Mouse (Mus musculus) macrophage (primary cell): Measurements from ENCODE around the gene Rnf212b. TPM values are rescaled to one million over a fixed set of nuclear protein-coding genes. Genes with fewer than 3 reads are reported as not detected.

Experiments
- H3K27ac ChIP-seq: fragments of 350-480 bp; formaldehyde crosslinking; 2 replicates; pipeline ENCODE4 v1.9.0; 2021
- H3K36me3 ChIP-seq: fragments of 350-480 bp; formaldehyde crosslinking; 2 replicates; pipeline ENCODE4 v1.9.0; 2021; ENCODE audit errors: inconsistent target
- H3K4me3 ChIP-seq: fragments of 350-480 bp; formaldehyde crosslinking; 2 replicates; pipeline ENCODE4 v1.9.0; 2021; ENCODE audit errors: inconsistent target
- H3K79me2 ChIP-seq: fragments of 350-480 bp; formaldehyde crosslinking; 2 replicates; pipeline ENCODE4 v1.9.0; 2021; ENCODE audit errors: inconsistent target
- whole genome bisulfite sequencing: methylation state at CpG from one replicate; pipeline ENCODE4 v1.1.7; 2026; ENCODE audit warnings: inconsistent platforms; ENCODE audit not compliant: missing documents; 5-methylcytosine and 5-hydroxymethylcytosine counted together
- polyA plus RNA-seq: library from polyadenylated mRNA; stranded (reverse); fragments of 250-400 nt; gene quantifications from 3 replicates; pipeline ENCODE4 v1.2.4, GENCODE M21; 2018; ENCODE audit warnings: inconsistent platforms

Gene Rnf212b
- polyA plus RNA-seq, 1 experiment from 2014 or later: not detected

DNA sequence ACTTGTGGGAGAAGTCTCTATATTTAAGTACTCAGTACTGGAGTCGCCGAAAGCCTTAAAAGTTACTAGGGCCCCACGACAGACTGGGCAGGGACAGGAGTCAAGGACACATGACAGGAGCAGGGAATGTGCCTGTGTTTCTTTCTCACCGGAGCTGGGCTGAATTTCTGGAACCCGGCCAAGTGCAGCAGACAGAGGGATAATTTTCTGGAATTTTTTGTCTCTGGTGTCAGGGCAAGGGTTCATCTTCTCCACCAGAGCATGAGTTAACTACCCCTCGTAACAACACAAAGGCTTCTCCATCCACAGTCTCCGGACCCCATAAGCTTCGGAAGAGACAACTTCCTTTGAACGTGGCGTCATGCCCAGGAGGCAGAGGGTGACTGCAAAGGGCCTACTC lies 27.5 kb upstream of the Rnf212b start:
- Histone ChIP-seq H3K79me2 (0 out of 2 replicates have a peak, but pooled peaks cover under 1% of the 10 kb centered on the region), H3K4me3 (no peak overlapping the region), H3K27ac (no peak overlapping the region), H3K36me3 (no peaks in the 10 kb centered on the region)
- 95% methylated on average over 10 of the region's 10 CpGs for WGBS

DNA sequence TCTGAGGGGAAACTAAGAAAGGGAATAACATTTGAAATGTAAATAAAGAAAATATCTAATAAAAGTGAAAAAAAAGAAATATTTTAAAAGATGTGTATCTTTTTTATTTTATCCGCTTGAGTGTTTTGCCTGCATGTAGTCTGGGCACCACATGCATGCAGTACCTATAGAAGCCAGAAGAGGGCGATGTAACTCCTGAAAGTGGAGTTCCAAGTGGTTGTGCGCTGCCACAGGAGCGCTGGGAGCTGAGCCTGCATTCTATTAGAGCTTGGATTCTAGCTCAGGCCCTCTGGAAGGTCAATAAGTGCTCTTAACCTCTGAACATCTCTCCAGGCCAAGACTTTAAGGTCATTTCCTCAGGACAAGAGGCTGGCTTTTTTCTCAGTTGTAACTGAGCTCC lies 26.7 kb upstream of the Rnf212b start:
- no peaks in the 10 kb centered on the region for H3K36me3 ChIP-seq
- H3K79me2 ChIP-seq: no peaks in the 10 kb centered on the region
- H3K4me3 ChIP-seq: no peak overlapping the region
- WGBS: 73% methylated on average over 4 of the region's 4 CpGs
- H3K27ac ChIP-seq: no peak overlapping the region

DNA sequence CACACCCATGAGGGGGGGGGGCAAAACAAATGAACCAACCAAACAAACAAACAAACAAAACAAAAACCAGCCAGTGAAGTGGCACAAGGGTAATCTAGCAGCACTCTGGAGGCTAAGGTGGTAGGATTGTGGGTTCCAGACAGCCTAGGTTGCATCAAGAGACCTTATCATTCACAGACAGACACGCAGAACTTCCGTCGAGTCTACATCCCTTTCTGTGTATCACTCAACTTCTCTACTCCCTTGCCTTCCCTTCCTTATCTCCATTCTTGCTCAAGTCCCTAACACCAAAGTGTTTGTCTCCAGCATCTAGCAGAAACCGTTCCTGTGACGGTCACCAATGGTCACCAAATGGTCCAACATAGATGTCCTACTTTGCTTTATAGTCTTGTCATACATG lies 25.7 kb upstream of the Rnf212b start:
- Histone ChIP-seq H3K27ac (no peak overlapping the region), H3K36me3 (no peaks in the 10 kb centered on the region), H3K4me3 (no peak overlapping the region), H3K79me2 (no peaks in the 10 kb centered on the region)
- 84% methylated on average over 5 of the region's 5 CpGs for WGBS

DNA sequence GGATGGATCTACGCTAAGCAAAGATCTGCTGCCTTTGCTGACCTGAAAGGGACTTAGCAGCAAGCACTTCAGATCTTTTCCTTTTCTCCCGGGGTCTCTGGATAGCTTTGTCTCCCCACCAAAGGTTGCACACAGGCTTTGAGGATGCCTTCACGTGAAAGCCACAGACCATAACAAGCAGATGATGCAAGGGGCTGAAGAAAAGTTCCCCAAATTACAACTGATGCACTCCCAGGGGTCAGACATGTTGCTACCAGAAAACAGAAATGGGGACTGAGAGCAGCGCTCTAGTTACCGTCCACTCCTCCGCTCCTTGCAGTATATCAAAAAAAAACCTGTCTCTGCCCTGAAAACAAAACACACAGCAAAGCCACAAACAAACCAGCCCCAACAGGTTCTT lies 21.8 kb upstream of the Rnf212b start:
- H3K27ac ChIP-seq: no peak overlapping the region
- H3K79me2 ChIP-seq: no peaks in the 10 kb centered on the region
- no peak overlapping the region for H3K4me3 ChIP-seq
- H3K36me3 ChIP-seq: no peaks in the 10 kb centered on the region
- WGBS: 45% methylated on average over 6 of the region's 6 CpGs

DNA sequence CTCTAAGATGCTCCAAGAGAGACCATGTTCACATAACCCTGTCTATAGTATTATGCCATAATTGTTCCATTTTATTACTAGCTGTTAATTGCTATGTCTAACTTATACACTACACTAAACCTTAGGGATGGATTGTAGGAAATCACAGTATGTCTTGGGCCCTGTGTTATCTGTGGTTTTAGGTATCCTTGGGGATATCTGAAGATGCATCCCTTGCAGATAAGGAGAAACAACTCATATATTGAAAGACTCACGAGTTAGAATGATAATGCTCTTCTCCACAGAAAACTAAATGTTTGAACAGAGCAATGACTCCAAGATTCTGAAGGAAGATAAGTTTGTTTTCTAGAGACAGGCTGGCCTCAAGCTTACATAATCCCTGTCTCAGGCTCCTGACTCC lies 20.6 kb upstream of the Rnf212b start:
- Histone ChIP-seq H3K36me3 (no peaks in the 10 kb centered on the region), H3K4me3 (no peak overlapping the region), H3K27ac (no peak overlapping the region), H3K79me2 (no peaks in the 10 kb centered on the region)
- 100% methylated on average over 1 of the region's 1 CpGs for WGBS

DNA sequence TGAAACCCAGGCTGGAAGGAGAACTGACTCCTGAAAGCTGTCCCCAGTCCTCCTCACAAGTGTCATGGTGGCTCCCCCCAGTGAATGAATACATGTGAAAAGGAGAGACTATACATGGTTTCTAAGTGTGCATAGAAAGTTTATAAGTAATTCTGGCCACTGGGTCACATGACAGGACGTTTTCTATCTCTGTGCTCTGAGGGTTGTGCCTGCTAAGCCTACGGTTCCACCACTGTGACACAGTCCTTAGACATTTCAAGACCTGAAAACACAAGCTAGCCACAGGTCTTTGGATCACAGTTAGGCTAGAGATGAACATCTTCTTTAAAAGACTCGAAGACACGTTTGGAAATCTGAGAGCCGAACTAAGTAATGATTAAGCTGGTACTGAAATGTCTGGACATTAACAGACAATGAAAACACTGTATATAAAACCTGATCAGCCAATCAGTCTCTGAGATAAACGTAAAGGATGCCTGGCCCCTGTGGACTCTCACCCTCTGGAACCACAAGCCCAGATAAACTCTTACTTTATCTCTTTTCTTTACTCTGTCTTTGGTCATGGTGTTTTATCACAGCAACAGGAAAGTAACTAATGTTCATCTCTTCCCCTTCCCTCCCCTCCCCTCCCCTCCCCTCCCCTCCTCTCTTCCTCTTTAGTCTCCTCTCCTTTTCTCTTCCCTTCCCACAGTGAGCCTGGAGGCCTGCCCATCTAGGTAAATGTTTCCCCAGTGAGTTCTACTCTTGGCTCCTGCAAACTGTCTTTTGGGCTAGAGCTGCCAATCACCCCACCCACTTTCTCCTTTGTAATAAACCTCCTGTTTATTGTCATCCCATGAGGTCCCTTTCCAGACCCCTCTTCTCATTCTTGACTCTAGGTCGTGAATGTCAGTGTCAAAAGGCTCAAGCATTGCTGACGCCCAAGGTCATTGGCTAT lies 19.8 kb upstream of the Rnf212b start:
- WGBS: 89% methylated on average over 8 of the region's 8 CpGs
- no peak overlapping the region for H3K27ac ChIP-seq
- H3K79me2 ChIP-seq: no peaks in the 10 kb centered on the region
- no peaks in the 10 kb centered on the region for H3K36me3 ChIP-seq
- no peak overlapping the region for H3K4me3 ChIP-seq

DNA sequence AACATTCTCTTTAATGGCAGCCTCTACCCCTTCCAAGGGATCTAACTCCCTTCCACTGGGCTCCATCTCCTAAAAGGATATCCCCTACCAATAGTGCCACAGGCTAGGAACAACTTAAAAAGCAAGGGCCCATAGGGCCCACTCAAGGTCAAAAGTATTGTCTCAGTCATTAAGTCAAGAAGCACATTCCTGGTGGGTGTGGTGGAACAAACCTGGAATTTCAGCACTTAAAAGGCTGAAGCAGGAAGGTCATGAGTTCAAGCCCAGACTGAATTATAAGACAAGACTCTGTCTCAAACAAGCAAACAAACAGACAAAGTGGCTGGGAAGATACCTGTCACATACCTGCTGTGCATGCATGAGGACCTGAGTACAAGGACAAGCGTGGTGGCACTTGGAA lies 18.0 kb upstream of the Rnf212b start:
- Histone ChIP-seq H3K36me3 (no peaks in the 10 kb centered on the region), H3K79me2 (no peaks in the 10 kb centered on the region), H3K27ac (no peak overlapping the region), H3K4me3 (no peak overlapping the region)
- WGBS: 100% methylated on average over 1 of the region's 1 CpGs

DNA sequence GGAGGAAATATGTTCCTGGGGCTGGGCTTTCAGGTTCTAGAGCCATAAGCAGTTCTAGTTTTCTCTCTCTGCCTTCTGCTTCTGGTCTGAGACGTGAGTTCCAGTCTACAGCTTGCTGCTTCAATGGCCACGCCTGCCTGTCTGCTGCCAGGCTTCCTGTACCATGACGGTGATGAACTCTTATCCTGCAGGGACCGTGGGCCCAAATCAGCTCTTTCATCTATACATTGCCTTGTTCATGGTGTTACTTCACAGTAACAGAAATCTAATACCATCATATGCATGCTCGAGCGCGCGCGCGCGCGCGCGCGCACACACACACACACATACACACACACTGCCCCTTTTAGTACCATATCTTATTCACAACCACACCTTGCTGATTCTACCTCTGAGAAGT lies 17.2 kb upstream of the Rnf212b start:
- Histone ChIP-seq H3K27ac (no peak overlapping the region), H3K36me3 (no peaks in the 10 kb centered on the region), H3K79me2 (no peaks in the 10 kb centered on the region), H3K4me3 (no peak overlapping the region)
- 82% methylated on average over 6 of the region's 15 CpGs for WGBS

DNA sequence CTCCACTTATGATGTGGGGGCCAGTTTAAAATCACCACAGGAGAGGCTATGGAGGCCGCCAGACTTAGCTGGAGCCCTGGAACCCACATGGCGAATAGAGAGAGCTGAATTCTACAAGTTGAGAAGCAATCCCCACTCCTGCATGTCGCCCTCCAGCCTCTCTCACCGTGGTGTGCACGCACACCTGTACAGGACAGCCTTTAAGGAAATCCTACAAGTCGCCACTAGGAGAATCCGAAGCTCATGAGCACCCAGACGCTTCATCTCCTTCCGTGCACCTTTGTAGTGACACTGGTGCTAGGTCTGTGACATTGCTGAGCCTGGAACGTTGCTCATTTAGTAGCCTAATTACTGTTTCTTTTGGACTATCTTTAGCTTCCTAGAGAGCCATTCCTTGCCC lies 14.3 kb upstream of the Rnf212b start:
- H3K27ac ChIP-seq: no peak overlapping the region
- WGBS: 86% methylated on average over 10 of the region's 10 CpGs
- H3K4me3 ChIP-seq: no peak overlapping the region
- no peaks in the 10 kb centered on the region for H3K79me2 ChIP-seq
- no peaks in the 10 kb centered on the region for H3K36me3 ChIP-seq

DNA sequence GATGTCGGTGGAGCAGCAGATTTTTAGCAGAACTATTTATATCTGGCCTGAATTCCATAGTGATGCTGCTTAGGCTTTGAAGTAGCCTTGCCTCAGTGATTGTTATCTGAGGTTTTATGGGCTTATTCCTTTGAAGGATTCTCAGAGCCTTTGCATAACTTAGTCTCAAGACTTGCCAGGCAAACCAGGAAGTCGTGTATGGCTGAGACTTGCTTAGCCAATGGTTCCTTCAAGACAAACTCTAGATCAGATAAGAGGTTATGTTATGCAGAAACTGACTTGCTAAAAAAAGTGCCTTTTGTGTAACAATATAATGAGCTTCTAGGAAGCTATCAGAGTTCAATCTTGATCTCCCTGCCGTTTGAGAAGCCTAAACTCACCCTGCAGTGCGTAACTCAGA lies 11.5 kb upstream of the Rnf212b start:
- Histone ChIP-seq H3K27ac (no peak overlapping the region), H3K79me2 (no peaks in the 10 kb centered on the region), H3K36me3 (no peaks in the 10 kb centered on the region), H3K4me3 (no peak overlapping the region)
- WGBS: 50% methylated on average over 4 of the region's 4 CpGs

DNA sequence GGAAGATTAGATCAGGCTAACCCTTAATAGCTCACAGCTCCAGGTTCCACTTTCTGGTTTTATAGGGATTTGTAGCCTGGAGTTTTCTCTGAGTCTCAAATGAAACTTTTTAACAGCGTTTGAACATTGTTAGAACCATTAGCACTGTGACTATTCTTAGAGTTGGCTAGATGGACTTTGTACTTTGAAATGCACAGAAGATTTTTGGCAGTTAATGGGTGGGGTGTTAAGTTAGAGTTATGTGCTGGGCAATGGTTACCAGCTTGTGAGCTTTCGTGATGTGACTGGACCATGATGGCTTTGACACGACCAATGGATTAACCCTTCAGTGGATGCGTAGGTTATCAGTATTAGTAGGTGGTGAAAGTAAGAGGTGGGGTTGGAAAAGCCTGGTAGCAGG lies 7.8 kb upstream of the Rnf212b start:
- Histone ChIP-seq H3K4me3 (no peak overlapping the region), H3K36me3 (no peaks in the 10 kb centered on the region), H3K27ac (no peak overlapping the region), H3K79me2 (no peaks in the 10 kb centered on the region)
- 92% methylated on average over 4 of the region's 4 CpGs for WGBS

DNA sequence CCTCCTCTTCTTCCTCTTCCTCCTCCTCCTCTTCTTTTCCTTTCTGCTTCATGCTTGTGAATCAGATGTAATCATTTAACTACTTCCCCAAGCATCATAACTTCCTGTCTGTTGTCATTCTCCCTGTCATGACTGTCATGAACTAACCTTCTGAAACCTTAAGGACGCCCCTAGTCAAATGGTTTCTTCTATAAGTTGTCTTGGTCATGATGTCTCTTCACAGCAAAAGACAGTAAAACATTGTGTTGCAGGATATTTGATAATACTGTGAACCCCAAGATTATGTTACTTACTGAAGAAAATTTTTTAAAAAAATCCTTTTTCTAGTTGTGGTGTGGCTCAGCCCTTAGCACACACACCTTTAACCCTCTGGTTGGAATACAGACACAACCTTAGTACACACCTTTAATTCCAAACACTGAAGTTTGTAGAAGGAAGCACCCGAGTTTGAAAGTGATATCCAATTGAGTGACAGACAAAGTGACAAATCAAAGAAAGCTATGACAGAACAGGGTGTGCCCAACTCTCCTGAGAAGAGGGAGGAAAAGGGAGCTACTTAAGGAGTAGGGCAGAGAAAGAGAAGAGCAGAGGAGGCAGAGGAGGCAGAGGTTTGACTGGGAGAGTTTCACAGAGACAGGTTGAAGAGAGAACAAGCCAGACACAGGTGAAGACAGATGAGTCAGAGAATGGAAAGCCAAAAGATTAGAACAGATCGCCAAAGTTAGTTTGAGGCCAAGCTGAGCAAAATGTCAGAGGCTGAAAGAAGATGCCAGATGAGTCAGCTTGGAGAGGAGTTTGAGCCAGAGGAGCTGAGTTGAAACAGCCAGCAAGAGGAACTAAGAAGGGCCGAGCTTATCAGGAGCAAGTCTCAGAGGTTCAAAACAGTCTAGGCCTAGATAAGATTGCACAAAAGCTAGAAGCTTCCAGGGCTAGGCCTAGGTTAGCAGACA lies 4.9 kb upstream of the Rnf212b start:
- 60% methylated on average over 4 of the region's 4 CpGs for WGBS
- Histone ChIP-seq H3K4me3 (no peak overlapping the region), H3K36me3 (no peaks in the 10 kb centered on the region), H3K27ac (no peak overlapping the region), H3K79me2 (no peaks in the 10 kb centered on the region)

DNA sequence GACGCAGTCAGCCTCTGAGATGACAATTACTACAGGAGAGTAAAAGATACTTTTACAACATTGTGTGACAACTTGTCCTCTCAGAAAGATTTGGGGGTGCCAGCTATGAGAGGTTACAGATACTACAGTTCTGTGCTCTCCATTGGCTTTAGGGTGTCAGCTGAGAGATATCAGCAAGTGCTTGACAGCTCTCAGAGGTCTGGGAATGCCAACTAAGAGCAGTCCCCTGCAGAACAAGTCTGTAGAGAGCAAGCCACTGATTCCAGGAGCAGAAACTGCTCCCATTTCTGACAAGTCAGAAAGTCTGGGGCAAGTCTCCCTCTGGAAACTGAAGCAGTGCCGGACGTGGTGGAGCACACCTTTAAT lies 4.3 kb upstream of the Rnf212b start:
- Histone ChIP-seq H3K36me3 (no peaks in the 10 kb centered on the region), H3K79me2 (no peaks in the 10 kb centered on the region), H3K4me3 (no peak overlapping the region), H3K27ac (no peak overlapping the region)
- 76% methylated on average over 2 of the region's 3 CpGs for WGBS

DNA sequence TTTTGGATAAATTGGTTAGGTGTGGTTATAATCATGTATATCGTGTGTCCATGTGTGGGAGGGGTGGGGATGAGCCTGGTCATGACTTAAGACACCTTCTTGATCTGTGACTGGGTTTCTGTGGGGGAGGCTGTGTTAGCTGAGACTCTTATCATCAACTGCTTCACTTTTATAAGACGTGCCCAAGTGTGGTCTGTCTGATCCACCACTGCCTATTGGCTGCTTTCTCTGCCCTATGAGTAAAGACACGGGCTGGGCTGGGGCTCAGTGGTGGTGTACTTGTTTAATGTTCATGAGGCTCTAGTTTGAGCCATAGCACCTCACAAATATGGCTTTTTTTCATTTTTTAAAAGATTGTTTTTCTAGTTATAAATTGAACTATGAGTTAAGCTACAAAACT lies 1.8 kb downstream of the Rnf212b start:
- Histone ChIP-seq H3K27ac (no peak overlapping the region), H3K79me2 (no peaks in the 10 kb centered on the region), H3K36me3 (no peaks in the 10 kb centered on the region), H3K4me3 (no peak overlapping the region)
- WGBS: 79% methylated on average over 3 of the region's 3 CpGs

DNA sequence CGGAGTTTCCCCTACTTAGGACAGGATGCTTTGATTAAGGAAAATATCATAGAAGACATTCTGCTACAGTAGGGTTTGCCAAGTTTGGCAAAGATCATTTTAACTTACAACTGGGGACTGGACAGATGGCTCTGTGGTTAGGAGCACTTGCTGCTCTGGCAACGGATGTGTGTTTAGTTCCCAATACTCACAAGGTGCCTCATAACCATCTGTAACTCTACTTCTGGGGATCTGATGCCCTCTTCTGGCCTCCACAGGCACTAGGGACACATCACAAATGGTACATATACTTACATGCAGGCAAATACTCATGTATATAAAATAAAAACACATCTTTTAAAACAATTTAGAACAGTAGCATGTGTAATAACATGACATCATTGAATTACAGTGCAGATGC lies 3.9 kb downstream of the Rnf212b start:
- H3K4me3 ChIP-seq: no peak overlapping the region
- H3K36me3 ChIP-seq: no peaks in the 10 kb centered on the region
- no peak overlapping the region for H3K27ac ChIP-seq
- WGBS: 55% methylated on average over 2 of the region's 2 CpGs
- H3K79me2 ChIP-seq: no peaks in the 10 kb centered on the region
